Mouse (Mus musculus): ENCODE data around the gene Prrg4. TPM values are rescaled to one million over a fixed set of nuclear protein-coding genes. Genes with fewer than 3 reads are reported as not detected.

The Prrg4 gene
- polyA plus RNA-seq, 1 experiment, result not detected

- no peak for TF ChIP-seq GATA1 (IDR thresholded peaks at IDR 0.05; ENCODE audit: low read length)
These were observed 1.2 kb downstream of the Prrg4 start for GRCm38 (mm10) chr2:104848235-104849161.

DNA sequence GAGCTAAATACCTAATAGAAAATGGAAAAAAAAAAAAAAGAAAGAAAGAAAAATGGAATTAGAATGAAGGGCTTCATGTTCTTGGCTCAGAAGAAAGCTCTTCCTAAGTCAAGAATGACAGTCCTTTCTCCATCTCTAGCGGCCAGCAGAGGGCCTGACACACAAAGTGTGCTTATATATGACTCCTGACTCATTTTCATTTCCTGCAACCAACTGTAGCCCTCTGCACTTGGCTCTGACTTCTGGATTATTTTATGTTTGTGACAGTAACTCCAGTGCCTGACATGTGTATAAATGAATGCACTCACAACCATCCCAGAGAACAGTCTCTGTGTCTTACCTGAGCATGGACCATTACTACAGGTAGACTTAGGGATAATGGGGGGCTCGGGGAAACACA, 2.0 kb downstream of the Prrg4 start:
- TF ChIP-seq GATA1 (IDR thresholded peaks at IDR 0.05; ENCODE audit: low read length), result no peak

- TF ChIP-seq GATA1 (IDR thresholded peaks at IDR 0.05; ENCODE audit: low read length), result no peak
These were observed 2.9 kb downstream of the Prrg4 start for GRCm38 (mm10) chr2:104846638-104847414.

GRCm38 (mm10) chr2:104842559-104842958, 7.1 kb downstream of the Prrg4 start:
- no peak for TF ChIP-seq GATA1 (IDR thresholded peaks at IDR 0.05; ENCODE audit: low read length)

- no peak for TF ChIP-seq GATA1 (IDR thresholded peaks at IDR 0.05; ENCODE audit: low read length)
These were observed 7.9 kb downstream of the Prrg4 start for GRCm38 (mm10) chr2:104841736-104842135.

DNA sequence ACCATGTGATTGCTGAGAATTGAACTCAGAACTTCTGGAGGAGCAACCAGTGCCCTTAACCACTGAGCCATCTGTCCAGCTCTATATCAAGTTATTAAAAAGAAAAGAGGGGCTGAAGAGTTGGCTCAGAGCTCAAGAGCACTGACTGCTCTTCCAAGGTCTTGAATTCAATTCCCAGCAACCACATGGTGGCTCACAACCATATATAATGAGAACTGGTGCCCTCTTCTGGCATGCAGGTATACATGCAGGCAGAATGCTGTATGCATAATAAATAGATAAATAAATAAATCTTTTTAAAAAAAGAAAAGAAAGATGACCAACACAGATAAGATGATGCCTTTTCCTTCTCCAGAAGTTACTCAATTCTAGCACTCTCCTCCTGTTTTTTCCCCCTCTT, 8.7 kb downstream of the Prrg4 start:
- no peak for TF ChIP-seq GATA1 (IDR thresholded peaks at IDR 0.05; ENCODE audit: low read length)

DNA sequence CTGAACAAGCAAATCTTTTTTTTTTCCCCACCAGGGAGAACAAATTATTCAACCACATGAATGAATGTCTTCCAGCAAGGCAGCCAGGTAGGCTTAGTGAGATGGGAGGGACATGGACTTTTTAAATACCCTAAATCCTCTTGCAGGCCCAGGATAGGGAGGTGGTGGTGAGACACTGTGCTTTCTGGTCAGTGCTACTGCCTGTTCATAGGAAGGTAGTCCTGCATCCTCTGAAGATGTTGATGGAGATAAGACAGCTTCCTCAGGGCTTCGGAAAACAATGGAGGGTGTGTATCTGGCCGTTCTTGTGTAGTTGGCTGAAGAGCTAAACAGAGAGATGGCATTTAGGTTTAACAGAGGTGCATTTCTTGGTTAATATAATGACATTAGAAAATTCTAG, 17.2 kb downstream of the Prrg4 start:
- TF ChIP-seq GATA1 (IDR thresholded peaks at IDR 0.05; ENCODE audit: low read length), result no peak

DNA sequence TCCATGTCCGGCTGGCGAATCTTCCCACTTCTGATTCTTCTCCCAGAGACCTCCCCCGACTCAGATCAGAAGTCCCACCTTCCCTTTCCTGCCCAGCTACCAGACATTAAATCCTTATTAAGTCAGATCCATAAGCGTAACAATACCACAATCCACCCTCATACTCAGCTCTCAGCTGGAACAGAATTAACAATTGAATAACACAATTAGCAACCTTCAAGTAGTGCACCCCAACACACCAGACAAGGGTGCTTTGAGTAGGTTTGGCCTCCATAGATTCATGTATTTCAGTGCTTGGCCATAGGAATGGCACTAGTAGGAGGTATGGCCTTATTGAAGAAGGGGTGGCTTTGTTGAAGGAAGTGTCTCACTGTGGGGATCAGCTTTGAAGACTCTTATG, 23.5 kb downstream of the Prrg4 start:
- TF ChIP-seq GATA1 (IDR thresholded peaks at IDR 0.05; ENCODE audit: low read length), result no peak

- TF ChIP-seq GATA1 (IDR thresholded peaks at IDR 0.05; ENCODE audit: low read length), result no peak
These were observed 31.9 kb downstream of the Prrg4 start for GRCm38 (mm10) chr2:104817555-104818330.

- TF ChIP-seq GATA1 (IDR thresholded peaks at IDR 0.05; ENCODE audit: low read length), result no peak
These were observed 32.7 kb downstream of the Prrg4 start for GRCm38 (mm10) chr2:104816866-104817439.

DNA sequence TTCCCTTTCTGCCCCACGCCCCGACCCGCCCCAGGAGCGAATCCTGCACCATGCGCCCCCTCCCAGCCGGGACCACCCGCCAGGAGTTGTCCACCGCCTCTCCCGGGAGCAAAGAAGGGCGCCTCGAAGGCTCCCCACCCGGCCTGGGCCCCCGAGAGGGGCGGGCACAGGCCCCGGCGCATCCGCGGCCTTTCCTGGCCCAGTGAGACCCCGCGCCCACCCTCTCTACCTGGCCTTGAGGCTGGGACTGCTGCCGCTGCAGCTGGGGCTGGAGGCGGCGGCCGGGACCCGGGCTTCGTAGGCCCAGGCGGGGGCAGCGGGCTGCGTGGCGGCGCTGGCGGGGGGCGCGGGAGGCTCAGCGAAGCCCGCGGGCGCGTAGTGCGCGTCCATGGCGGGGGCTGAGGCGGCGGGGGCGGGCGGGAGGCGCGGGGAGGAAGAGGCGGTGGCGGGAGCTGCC, 33.3 kb downstream of the Prrg4 start, which contains the start of gene Qser1:
Gene Qser1, minus strand, starts transcription at position 390 of the 457 bp plus-strand sequence.
- TF ChIP-seq GATA1 (IDR thresholded peaks at IDR 0.05; ENCODE audit: low read length), result no peak

- no peak for TF ChIP-seq GATA1 (IDR thresholded peaks at IDR 0.05; ENCODE audit: low read length)
These were observed 33.9 kb downstream of the Prrg4 start for GRCm38 (mm10) chr2:104815561-104816370.

DNA sequence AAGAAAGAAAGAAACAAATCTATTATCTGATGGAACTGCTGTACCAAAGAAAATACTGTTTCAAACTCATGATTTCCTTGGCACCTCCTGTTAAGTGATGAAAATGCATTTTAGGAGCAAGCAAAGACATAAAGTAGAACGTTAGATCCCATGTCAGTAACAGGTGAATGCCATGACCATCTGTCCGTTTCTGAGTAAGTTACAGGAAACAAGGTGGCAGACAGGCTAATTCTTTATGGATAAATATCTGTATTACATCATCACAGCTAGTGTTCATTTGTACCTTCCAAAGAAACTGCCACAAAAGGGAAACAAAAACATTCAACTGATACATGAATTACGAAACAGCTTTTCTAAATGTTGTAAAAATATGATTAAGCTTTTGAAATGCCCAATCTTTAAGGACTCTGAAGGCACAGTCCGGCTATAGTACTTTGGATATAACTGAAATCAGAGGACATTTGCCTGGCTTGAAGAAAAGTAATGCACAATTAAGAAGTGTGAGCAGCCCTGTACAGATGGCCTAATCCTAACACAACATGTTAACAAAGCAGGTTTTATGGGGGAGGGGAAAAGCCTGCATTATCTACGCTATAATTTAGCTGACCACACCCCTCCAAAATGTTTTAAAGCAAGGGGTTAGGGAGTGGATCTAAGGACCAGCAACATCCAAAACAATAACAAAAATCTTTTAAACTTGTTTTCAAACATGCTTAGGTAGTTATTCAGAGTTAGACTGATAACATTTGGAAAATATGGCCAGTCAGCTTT, 35.3 kb downstream of the Prrg4 start:
- no peak for TF ChIP-seq GATA1 (IDR thresholded peaks at IDR 0.05; ENCODE audit: low read length)

- no peak for TF ChIP-seq GATA1 (IDR thresholded peaks at IDR 0.05; ENCODE audit: low read length)
These were observed 44.2 kb downstream of the Prrg4 start for GRCm38 (mm10) chr2:104805435-104805834.

Other genes with a start within 250 kb of the Prrg4 start
- gene Tcp11l1, start 137.7 kb downstream of the Prrg4 start, polyA plus RNA-seq (2012), result 9.5 and 11.1 TPM in 2 replicates
- gene Pin1rt1, start 133.5 kb downstream of the Prrg4 start, polyA plus RNA-seq (2012), result not detected in 2 replicates
- 1.7 and 2.0 TPM in 2 replicates for gene Depdc7, start 107.0 kb downstream of the Prrg4 start, polyA plus RNA-seq (2012)
- 2.3 and 2.9 TPM in 2 replicates for gene Qser1, start 33.1 kb downstream of the Prrg4 start, polyA plus RNA-seq (2012)
- gene Ccdc73, start 17.9 kb upstream of the Prrg4 start, polyA plus RNA-seq (2012), result 0.43 TPM in 1 of 2 replicates, not detected in the other
- 5.3 and 9.9 TPM in 2 replicates for gene Eif3m, start 167.2 kb upstream of the Prrg4 start, polyA plus RNA-seq (2012)
- not detected in 2 replicates for gene Gm11060, start 242.1 kb upstream of the Prrg4 start, polyA plus RNA-seq (2012)